Mouse (Mus musculus): ENCODE measurements around the gene Hk2.

Gene Hk2

GRCm38 (mm10) chr6:82740868-82741517 is 33.3 kb downstream of the Hk2 start:
- no peak for DNase-seq (ENCODE audit: low read depth)

- DNase-seq (ENCODE audit: low read depth) = no peak
Observed at GRCm38 (mm10) chr6:82740269-82740668, 34.0 kb downstream of the Hk2 start.

GRCm38 (mm10) chr6:82737634-82738540 is 36.4 kb downstream of the Hk2 start:
- DNase-seq (ENCODE audit: low read depth) = no peak

- no peak for DNase-seq (ENCODE audit: low read depth)
Observed at GRCm38 (mm10) chr6:82736626-82737600, 37.3 kb downstream of the Hk2 start.

- no peak for DNase-seq (ENCODE audit: low read depth)
Observed at GRCm38 (mm10) chr6:82735347-82735746, 38.9 kb downstream of the Hk2 start.

GRCm38 (mm10) chr6:82728635-82729034 is 45.6 kb downstream of the Hk2 start:
- no peak for DNase-seq (ENCODE audit: low read depth)

GRCm38 (mm10) chr6:82727206-82727605 is 47.0 kb downstream of the Hk2 start:
- no peak for DNase-seq (ENCODE audit: low read depth)

GRCm38 (mm10) chr6:82723321-82723720 is 50.9 kb downstream of the Hk2 start:
- DNase-seq (ENCODE audit: low read depth) = no peak

GRCm38 (mm10) chr6:82716126-82716525 is 58.1 kb downstream of the Hk2 start:
- DNase-seq (ENCODE audit: low read depth) = peak; percentile 93

GRCm38 (mm10) chr6:82715653-82716052 is 58.6 kb downstream of the Hk2 start:
- DNase-seq (ENCODE audit: low read depth) = peak; percentile 43

GRCm38 (mm10) chr6:82715253-82715652 is 59.0 kb downstream of the Hk2 start:
- no peak for DNase-seq (ENCODE audit: low read depth)

GRCm38 (mm10) chr6:82714841-82715240 is 59.4 kb downstream of the Hk2 start:
- no peak for DNase-seq (ENCODE audit: low read depth)

- peak; percentile 57 for DNase-seq (ENCODE audit: low read depth)
Observed at GRCm38 (mm10) chr6:82714243-82714642, 60.0 kb downstream of the Hk2 start.

GRCm38 (mm10) chr6:82707742-82708141 is 66.5 kb downstream of the Hk2 start:
- DNase-seq (ENCODE audit: low read depth) = no peak

- no peak for DNase-seq (ENCODE audit: low read depth)
Observed at GRCm38 (mm10) chr6:82707241-82707640, 67.0 kb downstream of the Hk2 start.

GRCm38 (mm10) chr6:82705221-82705620 is 69.0 kb downstream of the Hk2 start, which contains the start of gene Pole4:
TSS of gene Pole4 (minus strand) at chr6:82705365.
- DNase-seq (ENCODE audit: low read depth) = no peak

GRCm38 (mm10) chr6:82703710-82704109 is 70.5 kb downstream of the Hk2 start:
- DNase-seq (ENCODE audit: low read depth) = no peak

- peak; percentile 49 for DNase-seq (ENCODE audit: low read depth)
Observed at GRCm38 (mm10) chr6:82702593-82703017, 71.6 kb downstream of the Hk2 start.

- no peak for DNase-seq (ENCODE audit: low read depth)
Observed at GRCm38 (mm10) chr6:82701296-82701695, 73.0 kb downstream of the Hk2 start.

- no peak for DNase-seq (ENCODE audit: low read depth)
Observed at GRCm38 (mm10) chr6:82699831-82700230, 74.4 kb downstream of the Hk2 start.

GRCm38 (mm10) chr6:82696736-82697135 is 77.5 kb downstream of the Hk2 start:
- DNase-seq (ENCODE audit: low read depth) = no peak

GRCm38 (mm10) chr6:82694668-82695067 is 79.6 kb downstream of the Hk2 start:
- no peak for DNase-seq (ENCODE audit: low read depth)

Measured in fibroblast of lung, adult 2 months (primary cell).